In the genomic region with DNA sequence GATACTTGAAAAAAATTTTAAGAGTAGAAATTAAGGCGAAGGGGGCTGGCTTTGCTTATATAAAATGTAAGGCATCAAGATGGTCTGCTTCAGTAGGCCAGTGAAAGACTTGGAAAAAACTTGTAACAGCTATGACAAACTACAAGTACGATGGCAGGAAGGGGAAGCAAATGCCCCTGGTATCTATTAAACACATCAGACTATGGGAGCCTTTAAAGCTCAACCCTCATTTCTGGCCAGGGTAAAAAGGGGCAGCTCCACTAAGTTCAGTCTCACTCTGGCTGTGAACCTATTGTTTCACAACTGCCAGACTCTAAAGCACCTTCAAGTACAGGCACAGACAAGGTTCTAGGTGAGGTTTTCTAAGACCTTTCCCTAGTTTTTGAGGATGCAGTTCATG, we compare ENCODE assay signal across 10 mouse cellular contexts. TPM values are rescaled to one million over a fixed set of nuclear protein-coding genes. Genes with fewer than 3 reads are reported as not detected.
DNase-seq lines count a peak whose midpoint lies in the region; ATAC-seq and TF ChIP-seq lines count a peak whose summit lies in the region.
"Had no signal": no experiment of that assay in that cellular context is flagged by ENCODE, and none has a peak within 500 bp of the region (broad histone marks: within the 10 kb centered on the region; RNA-seq: fewer than 3 reads in every experiment).

No protein-coding gene starts in this region.

- peak overlapping the region; percentile 96 for H3K4me2 ChIP-seq in kidney, postnatal 0 days (ENCODE audit: low read length)
- H3K4me2 ChIP-seq in intestine, embryonic 14.5 days (ENCODE audit: low read length) = peak overlapping the region; percentile 98

- WGBS in kidney, postnatal 0 days = 56% methylated on average over 2 of the region's 2 CpGs
- 71% methylated on average over 2 of the region's 2 CpGs for WGBS in intestine, embryonic 14.5 days

- peak overlapping the region; percentile 89 for H3K4me3 ChIP-seq in kidney, postnatal 0 days (replicated peaks; ENCODE audit: low read depth, low read length)
- peak overlapping the region; percentile 73 for H3K4me3 ChIP-seq in cortical plate, adult 2 months (ENCODE audit: insufficient read depth, low read length)
- H3K4me3 ChIP-seq in intestine, embryonic 14.5 days (ENCODE audit: low read depth, low read length) = peak overlapping the region; percentile 87

- H3K9ac ChIP-seq in kidney, postnatal 0 days (ENCODE audit: low read depth, low read length) = peak overlapping the region; percentile 43
- peak overlapping the region; percentile 27 for H3K9ac ChIP-seq in intestine, embryonic 14.5 days (ENCODE audit: low read length)

- TF ChIP-seq CTCF in kidney, postnatal 0 days (IDR thresholded peaks at IDR 0.05; ENCODE audit: low read depth) = no peak
- TF ChIP-seq CTCF in cortical plate, adult 2 months (IDR thresholded peaks at IDR 0.05; ENCODE audit: extremely low read depth, insufficient read depth, low read length) = no peak

- no peaks in the 10 kb centered on the region for H3K9me3 ChIP-seq in kidney, postnatal 0 days (replicated peaks; ENCODE audit: low read length)
- no peaks in the 10 kb centered on the region for H3K9me3 ChIP-seq in intestine, embryonic 14.5 days (ENCODE audit: control insufficient read depth, low read length)

- ATAC-seq in kidney, postnatal 0 days (replicated peaks; ENCODE audit: low FRiP score, low read depth) = no peak
- ATAC-seq in intestine, embryonic 14.5 days (replicated peaks; ENCODE audit: low FRiP score, low TSS enrichment, low read depth) = no peak

- H3K4me1 ChIP-seq in kidney, postnatal 0 days (replicated peaks; ENCODE audit: insufficient read depth, low read length) = 0 out of 2 replicates have a peak, but pooled peaks cover 2% of the 10 kb centered on the region
- H3K4me1 ChIP-seq in cortical plate, adult 2 months (ENCODE audit: control insufficient read depth, insufficient read depth, low read length) = peaks cover 4% of the 10 kb centered on the region; the same call in 1 of the 2 replicates
- peaks cover 18% of the 10 kb centered on the region for H3K4me1 ChIP-seq in intestine, embryonic 14.5 days (replicated peaks; ENCODE audit: control insufficient read depth, insufficient read depth, low read length)

- no peak for TF ChIP-seq POLR2A in cortical plate, adult 2 months (IDR thresholded peaks at IDR 0.05; ENCODE audit: extremely low read depth, insufficient read depth, low read length)

- no peak for DNase-seq in kidney, postnatal 0 days (ENCODE audit: low spot score)
- DNase-seq in kidney, adult 9 months = no peak
- no peak for DNase-seq in intestine, embryonic 14.5 days (ENCODE audit: low spot score)
- peak; percentile 52 for DNase-seq in naive thymus-derived CD4-positive, alpha-beta T cell, adult 2 months (ENCODE audit: low read depth)
- DNase-seq in adrenal gland, adult 18-20 months (ENCODE audit: low spot score in 2 of 2) = no peak
- no peak for DNase-seq in left cerebral cortex, adult 9 months (ENCODE audit: low spot score in 2 of 2)
- no peak for DNase-seq in layer of hippocampus, adult 9-11 months
- DNase-seq: adrenal gland, postnatal 25 days; kidney, postnatal 10 days had no signal

- no peaks in the 10 kb centered on the region for H3K27me3 ChIP-seq in kidney, postnatal 0 days (ENCODE audit: insufficient read depth, low read length)
- H3K27me3 ChIP-seq in intestine, embryonic 14.5 days (replicated peaks; ENCODE audit: control insufficient read depth, insufficient read depth, low read length) = no peaks in the 10 kb centered on the region

- H3K27ac ChIP-seq in kidney, postnatal 0 days = no peak overlapping the region
- no peak overlapping the region for H3K27ac ChIP-seq in cortical plate, adult 2 months (ENCODE audit: insufficient read depth, low read length)
- no peak overlapping the region for H3K27ac ChIP-seq in intestine, embryonic 14.5 days (ENCODE audit: low read depth)

- no peaks in the 10 kb centered on the region for H3K36me3 ChIP-seq in kidney, postnatal 0 days (ENCODE audit: insufficient read depth, low read length)
- H3K36me3 ChIP-seq in intestine, embryonic 14.5 days (ENCODE audit: control insufficient read depth, insufficient read depth, low read length) = peaks cover 29% of the 10 kb centered on the region

RNA-seq across cellular contexts. Expression of a gene that starts 2.0 kb away (rescaled TPM):
- polyA plus RNA-seq in kidney, postnatal 0 days (2015; fragmentation: Nextera tagmentation; extraction: Ambion mirVana) = 15.3 and 15.8 TPM in 2 replicates
- 11.4 TPM in 2 replicates for polyA plus RNA-seq in cortical plate, adult 2 months (2012; rRNA removed)
- polyA plus RNA-seq in intestine, embryonic 14.5 days (2014; fragmentation: Nextera tagmentation; extraction: Ambion mirVana) = 21.7 and 22.0 TPM in 2 replicates
- 10 to 100 TPM; 23.2 to 25.1 TPM for total RNA-seq in adrenal gland, adult 18-20 months (2021)
